Mouse (Mus musculus) midbrain, postnatal 0 days (tissue): ENCODE results near the gene Themis. TPM values are rescaled to one million over a fixed set of nuclear protein-coding genes. Genes with fewer than 3 reads are reported as not detected.

Experiments
- ATAC-seq: fragments of 200-750 bp; cut with Nextera tagmentation; 2 replicates; pipeline ENCODE4 v1.8.0; 2017; ENCODE audit warnings: moderate number of reproducible peaks, mild to moderate bottlenecking, moderate TSS enrichment, moderate library complexity; ENCODE audit not compliant: low FRiP score
- DNase-seq: peaks from one replicate; pipeline ENCODE4 v3.0.0-alpha.2; 2015; ENCODE audit warnings: low spot score
- H3K27ac ChIP-seq: fragments of 300-500 bp; sonication (generic); 2 replicates; pipeline ENCODE4 v1.5.1; 2014; ENCODE audit warnings: low read depth, mild to moderate bottlenecking, low read length, mixed read lengths
- H3K27me3 ChIP-seq: fragments of 300-500 bp; sonication (generic); 2 replicates; pipeline ENCODE4 v1.6.1; 2014; ENCODE audit warnings: low read length, control low read depth, mixed read lengths; ENCODE audit not compliant: insufficient read depth
- H3K36me3 ChIP-seq: fragments of 300-500 bp; sonication (generic); 2 replicates; pipeline ENCODE4 v1.6.1; 2014; ENCODE audit warnings: low read length, control low read depth, mixed read lengths; ENCODE audit not compliant: insufficient read depth
- H3K4me1 ChIP-seq: fragments of 300-500 bp; sonication (generic); 2 replicates; pipeline ENCODE4 v1.6.1; 2014; ENCODE audit warnings: mild to moderate bottlenecking, control low read depth, antibody characterized with exemption, low read length, mixed read lengths; ENCODE audit not compliant: insufficient read depth
- H3K4me2 ChIP-seq: fragments of 300-500 bp; sonication (generic); 2 replicates; pipeline ENCODE4 v1.6.1; 2014; ENCODE audit warnings: low read depth, mild to moderate bottlenecking, low read length, mixed read lengths; ENCODE audit not compliant: poor library complexity, severe bottlenecking
- H3K4me3 ChIP-seq: fragments of 300-500 bp; sonication (generic); 2 replicates; pipeline ENCODE4 v1.5.1; 2014; ENCODE audit warnings: low read depth, mild to moderate bottlenecking, low read length, moderate library complexity
- H3K9ac ChIP-seq: fragments of 300-500 bp; sonication (generic); replicated peaks from 2 replicates; pipeline ENCODE4 v1.6.1; 2014; ENCODE audit warnings: mild to moderate bottlenecking, low read length, moderate library complexity, mixed read lengths; ENCODE audit not compliant: poor library complexity, severe bottlenecking
- H3K9me3 ChIP-seq: fragments of 300-500 bp; sonication (generic); 2 replicates; pipeline ENCODE4 v1.6.1; 2016; ENCODE audit warnings: low read length, control low read depth
- CTCF ChIP-seq: IDR thresholded peaks from 2 replicates; pipeline ENCODE4 v1.5.1; 2016; ENCODE audit warnings: antibody characterized with exemption, mild to moderate bottlenecking
- WGBS: fragments of 180-500 bp; shearing (Covaris S2); extraction: QIAGEN DNeasy Blood & Tissue Kit; methylation state at CpG from one replicate; pipeline ENCODE4 v1.1.7; 2014; 5-methylcytosine and 5-hydroxymethylcytosine counted together
- polyA plus RNA-seq: library from polyadenylated mRNA; unstranded; fragments of >200 nt; fragmentation: Nextera tagmentation; extraction: Ambion mirVana; gene quantifications from 2 replicates; pipeline ENCODE4 v1.2.1, GENCODE M21; 2015
- total RNA-seq: library from RNA; depleted of rRNA; stranded (reverse); fragments of >200 nt; gene quantifications from 2 replicates; pipeline ENCODE4 v1.2.3, GENCODE M21; 2014

Themis gene
- total and polyA plus RNA-seq, 2 experiments from 2014 or later, result not detected

DNA sequence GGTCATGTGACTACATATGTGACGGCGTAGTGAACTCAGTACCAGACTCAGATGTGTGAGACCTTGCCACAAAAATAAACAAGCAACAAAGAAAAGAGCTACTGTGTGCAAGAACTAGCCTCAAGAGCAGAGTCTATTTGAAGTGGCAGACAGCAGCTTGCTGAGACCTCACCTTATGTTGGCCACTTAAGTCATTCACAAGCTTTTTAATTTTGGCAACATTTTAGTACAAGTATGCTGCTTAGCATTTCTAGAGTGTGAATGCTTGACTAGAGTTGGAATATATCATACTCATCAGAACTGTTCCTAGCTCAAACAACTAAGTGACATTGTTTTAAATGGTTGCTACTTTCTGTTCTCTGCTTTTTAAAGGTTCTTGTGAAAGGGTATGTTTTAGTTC is 188.0 kb downstream of the Themis start:
- Histone ChIP-seq H3K9ac (no peak overlapping the region), H3K4me2 (no peak overlapping the region)
- TF ChIP-seq CTCF, result no peak

DNA sequence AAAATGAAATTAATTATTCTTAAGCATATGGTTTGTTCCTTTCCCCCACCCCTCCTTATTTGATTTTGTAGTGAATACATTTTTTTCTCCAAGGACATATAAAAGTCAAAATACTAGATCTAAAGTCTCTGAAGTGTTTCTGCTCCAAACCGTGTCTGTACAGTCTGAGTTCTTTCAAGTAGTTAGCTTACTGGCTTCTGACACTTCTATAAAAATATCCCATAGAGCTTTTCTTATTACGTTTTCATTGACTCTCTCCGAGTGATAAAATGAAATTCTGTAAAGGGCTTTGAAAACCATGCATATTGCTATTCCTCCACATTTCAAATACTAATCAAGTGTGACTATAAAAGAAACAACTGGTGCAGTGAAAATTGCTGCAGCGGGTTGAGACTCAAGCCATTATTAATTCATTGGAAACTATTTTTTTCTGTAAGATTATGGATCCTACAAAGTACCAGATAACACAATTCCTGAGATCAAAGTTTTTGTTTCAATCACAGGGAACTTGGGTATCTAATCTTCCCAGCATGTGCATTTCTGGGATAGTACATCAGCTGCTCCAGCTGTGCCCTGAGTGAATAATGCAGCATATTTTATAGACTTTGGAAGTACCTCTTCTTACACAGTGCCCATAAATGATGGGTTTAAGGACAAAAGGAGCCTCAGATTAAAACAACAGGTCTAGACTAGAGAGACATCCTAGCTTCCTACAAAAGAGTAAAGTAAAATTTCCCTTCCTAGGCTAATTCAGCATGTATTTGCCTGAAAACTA is 202.6 kb downstream of the Themis start:
- H3K4me3 ChIP-seq, result no peak overlapping the region
- H3K36me3 ChIP-seq, result no peaks in the 10 kb centered on the region
- ATAC-seq, result peak; percentile 68
- no peak for DNase-seq
- no peak overlapping the region for H3K4me2 ChIP-seq
- no peaks in the 10 kb centered on the region for H3K27me3 ChIP-seq
- H3K9ac ChIP-seq, result no peak overlapping the region
- no peak for TF ChIP-seq CTCF
- 24% methylated on average over 4 of the region's 4 CpGs for WGBS
- H3K27ac ChIP-seq, result no peak overlapping the region
- no peaks in the 10 kb centered on the region for H3K9me3 ChIP-seq
- H3K4me1 ChIP-seq, result no peaks in the 10 kb centered on the region

More for the DNA sequence above, 188.0 kb downstream of the Themis start:
- DNase-seq (no peak), ATAC-seq (no peak)
- Histone ChIP-seq H3K27me3 (no peaks in the 10 kb centered on the region), H3K9me3 (no peaks in the 10 kb centered on the region), H3K4me3 (no peak overlapping the region), H3K36me3 (no peaks in the 10 kb centered on the region), H3K27ac (no peak overlapping the region), H3K4me1 (no peaks in the 10 kb centered on the region)
- WGBS, result 93% methylated on average over 2 of the region's 2 CpGs

DNA sequence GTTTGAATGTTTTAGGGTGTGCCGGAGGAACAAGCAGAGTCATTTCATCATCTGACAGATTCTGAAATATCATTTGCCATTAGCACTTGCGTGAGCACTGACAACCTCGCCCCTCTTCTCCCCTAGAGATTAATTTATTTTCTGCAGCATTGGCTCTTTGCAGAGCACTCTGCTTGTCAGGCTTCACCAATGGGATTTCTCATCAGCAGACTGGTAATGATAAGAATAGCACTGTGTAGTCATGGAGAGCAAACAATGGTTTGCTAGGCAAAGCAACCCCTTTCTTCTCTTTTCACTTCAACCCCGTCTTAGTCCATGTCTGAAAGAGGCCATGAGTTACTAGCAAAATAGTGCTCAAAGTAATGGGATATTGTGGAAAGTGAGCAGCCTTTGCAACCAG is 206.4 kb downstream of the Themis start:
- no peak for TF ChIP-seq CTCF
- H3K4me3 ChIP-seq, result no peak overlapping the region
- H3K27me3 ChIP-seq, result no peaks in the 10 kb centered on the region
- H3K36me3 ChIP-seq, result no peaks in the 10 kb centered on the region
- H3K4me1 ChIP-seq, result no peaks in the 10 kb centered on the region
- 34% methylated on average over 4 of the region's 4 CpGs for WGBS
- H3K9ac ChIP-seq, result no peak overlapping the region
- DNase-seq, result no peak
- 0 out of 2 replicates have a peak, but pooled peaks have one; percentile 42 for ATAC-seq
- no peak overlapping the region for H3K4me2 ChIP-seq
- no peak overlapping the region for H3K27ac ChIP-seq
- no peaks in the 10 kb centered on the region for H3K9me3 ChIP-seq

DNA sequence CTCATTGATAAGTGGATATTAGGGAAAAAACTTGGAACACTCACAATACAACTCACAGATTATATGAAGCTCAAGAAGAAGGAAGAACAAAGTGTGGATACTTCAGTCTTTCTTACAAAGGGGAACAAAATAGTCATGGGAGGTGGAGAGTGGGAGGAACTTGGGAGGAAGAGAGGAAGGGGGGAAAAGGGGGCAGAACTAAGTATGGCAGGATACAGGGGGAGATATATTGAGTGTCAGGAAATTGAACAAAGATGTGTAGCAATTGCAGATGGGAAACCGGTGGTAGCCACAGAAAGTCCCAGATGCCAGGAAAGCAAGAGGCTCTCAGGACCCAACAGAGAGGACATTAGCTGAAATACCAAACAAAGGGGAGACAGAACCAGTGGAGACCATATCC is 219.5 kb downstream of the Themis start:
- Histone ChIP-seq H3K9ac (no peak overlapping the region), H3K4me3 (no peak overlapping the region), H3K27me3 (no peaks in the 10 kb centered on the region), H3K27ac (no peak overlapping the region), H3K4me1 (no peaks in the 10 kb centered on the region), H3K9me3 (no peaks in the 10 kb centered on the region), H3K36me3 (no peaks in the 10 kb centered on the region), H3K4me2 (no peak overlapping the region)
- DNase-seq (no peak), ATAC-seq (no peak)
- 91% methylated on average over 1 of the region's 1 CpGs for WGBS
- TF ChIP-seq CTCF, result no peak

DNA sequence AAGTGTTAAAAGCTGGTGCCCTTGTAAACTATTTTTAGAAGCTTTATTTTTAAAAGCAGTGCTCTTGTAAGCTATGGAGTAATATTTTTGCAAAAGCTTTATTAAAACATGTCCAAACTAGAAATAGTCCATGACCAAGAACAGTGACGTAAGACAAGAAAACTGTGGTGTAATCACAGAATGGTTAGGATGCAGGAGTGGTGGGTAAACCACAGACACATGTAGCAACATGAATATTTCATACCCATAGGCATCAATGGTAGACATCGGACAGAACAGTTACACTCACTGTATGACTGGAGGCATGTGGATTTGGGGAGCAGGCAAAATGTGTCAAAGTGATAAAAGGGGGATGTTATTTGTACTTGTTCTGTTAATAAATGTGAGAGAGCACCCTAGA is 222.7 kb downstream of the Themis start:
- no peak overlapping the region for H3K9ac ChIP-seq
- ATAC-seq, result no peak
- no peak for TF ChIP-seq CTCF
- H3K27ac ChIP-seq, result no peak overlapping the region
- no peak for DNase-seq
- no peak overlapping the region for H3K4me2 ChIP-seq
- H3K4me1 ChIP-seq, result no peaks in the 10 kb centered on the region
- H3K4me3 ChIP-seq, result no peak overlapping the region
- H3K27me3 ChIP-seq, result no peaks in the 10 kb centered on the region
- WGBS, result 77% methylated on average over 2 of the region's 2 CpGs
- no peaks in the 10 kb centered on the region for H3K9me3 ChIP-seq
- no peaks in the 10 kb centered on the region for H3K36me3 ChIP-seq

DNA sequence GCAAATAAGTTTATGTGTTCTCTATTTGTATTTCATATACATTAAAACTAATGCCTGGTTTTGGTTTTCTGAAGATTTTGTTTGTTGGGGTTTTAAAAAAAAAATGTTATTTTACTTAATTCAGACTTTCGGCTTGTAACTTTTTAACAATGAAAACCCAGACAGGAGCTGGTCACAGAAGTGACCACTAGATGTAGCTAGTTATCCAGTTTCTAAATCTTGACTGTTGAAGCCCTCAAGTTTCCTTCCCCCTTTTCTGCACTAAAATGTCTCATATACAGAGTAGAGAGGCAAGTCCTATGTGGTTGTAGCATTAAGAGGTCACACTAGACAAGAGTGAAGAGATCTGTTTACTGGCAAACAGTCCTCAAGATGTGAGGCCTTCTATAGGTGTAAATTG is 230.2 kb downstream of the Themis start:
- Histone ChIP-seq H3K27ac (no peak overlapping the region), H3K27me3 (no peaks in the 10 kb centered on the region), H3K4me1 (no peaks in the 10 kb centered on the region), H3K36me3 (no peaks in the 10 kb centered on the region), H3K9ac (no peak overlapping the region), H3K9me3 (no peaks in the 10 kb centered on the region), H3K4me2 (no peak overlapping the region), H3K4me3 (no peak overlapping the region)
- TF ChIP-seq CTCF, result peak; percentile 74
- ATAC-seq (no peak), DNase-seq (peak; percentile 35)
- WGBS, result 60% methylated on average over 1 of the region's 1 CpGs
